Mouse (Mus musculus): ENCODE results near the gene Gpatch8.
A peak's percentile ranks its signal among the peaks of the same experiment; 100 is the strongest.

GRCm38 (mm10) chr11:102443740-102444139 lies 112.5 kb downstream of the Gpatch8 start:
- TF ChIP-seq E2F4 (IDR thresholded peaks at IDR 0.05; ENCODE audit: insufficient read depth) = no peak
- no peak for TF ChIP-seq MAX (IDR thresholded peaks at IDR 0.05; ENCODE audit: low read depth)
- TF ChIP-seq POLR2A (IDR thresholded peaks at IDR 0.05; ENCODE audit: insufficient read length, low read depth) = no peak
- no peak for TF ChIP-seq USF1 (IDR thresholded peaks at IDR 0.05; ENCODE audit: low read depth)
- peak; percentile 53 for TF ChIP-seq POLR2AphosphoS2 (IDR thresholded peaks at IDR 0.05; ENCODE audit: insufficient read length, low read depth)
- TF ChIP-seq CEBPB (IDR thresholded peaks at IDR 0.05; ENCODE audit: insufficient read depth, poor library complexity, severe bottlenecking) = no peak
- peak; percentile 67 for TF ChIP-seq TCF12 (IDR thresholded peaks at IDR 0.05; ENCODE audit: insufficient read depth, poor library complexity, severe bottlenecking)
- TF ChIP-seq TCF3 (IDR thresholded peaks at IDR 0.05; ENCODE audit: insufficient read length, low read depth) = peak; percentile 61

All from myocyte (in vitro differentiated cells).